Mouse (Mus musculus) yolk sac, embryonic 10.5 days (tissue): ENCODE results near the gene Cd3e.
"Not testable (repeated sequence)": the region's sequence is repeated elsewhere in the genome, so short reads cannot be mapped to it uniquely, and the experiment has no call there.

Source experiments
- DNase-seq: peaks from one replicate; pipeline ENCODE4 v3.0.0-alpha.2; 2017; ENCODE audit warnings: low spot score

Cd3e gene

GRCm38 (mm10) chr9:44977813-44978212 is 31.6 kb downstream of the Cd3e start:
- no peak for DNase-seq

- no peak for DNase-seq
These were observed 40.0 kb downstream of the Cd3e start for GRCm38 (mm10) chr9:44969450-44969849.

GRCm38 (mm10) chr9:44967763-44968162 is 41.7 kb downstream of the Cd3e start:
- DNase-seq: not testable (repeated sequence)

GRCm38 (mm10) chr9:44966815-44967242 is 42.6 kb downstream of the Cd3e start:
- DNase-seq: peak; percentile 67

GRCm38 (mm10) chr9:44965833-44966466 is 43.5 kb downstream of the Cd3e start:
- DNase-seq: no peak

GRCm38 (mm10) chr9:44965126-44965832 is 44.1 kb downstream of the Cd3e start, which contains the start of gene Ube4a:
Ube4a (minus strand) TSS chr9:44965600.
- peak; percentile 99 for DNase-seq

- no peak for DNase-seq
These were observed 55.0 kb downstream of the Cd3e start for GRCm38 (mm10) chr9:44954432-44954831.
